Mouse (Mus musculus): ENCODE data around the gene Git2.

The Git2 gene

GRCm38 (mm10) chr5:114761980-114762379, 13.3 kb downstream of the Git2 start:
- no peak for DNase-seq (ENCODE audit: low spot score)

DNA sequence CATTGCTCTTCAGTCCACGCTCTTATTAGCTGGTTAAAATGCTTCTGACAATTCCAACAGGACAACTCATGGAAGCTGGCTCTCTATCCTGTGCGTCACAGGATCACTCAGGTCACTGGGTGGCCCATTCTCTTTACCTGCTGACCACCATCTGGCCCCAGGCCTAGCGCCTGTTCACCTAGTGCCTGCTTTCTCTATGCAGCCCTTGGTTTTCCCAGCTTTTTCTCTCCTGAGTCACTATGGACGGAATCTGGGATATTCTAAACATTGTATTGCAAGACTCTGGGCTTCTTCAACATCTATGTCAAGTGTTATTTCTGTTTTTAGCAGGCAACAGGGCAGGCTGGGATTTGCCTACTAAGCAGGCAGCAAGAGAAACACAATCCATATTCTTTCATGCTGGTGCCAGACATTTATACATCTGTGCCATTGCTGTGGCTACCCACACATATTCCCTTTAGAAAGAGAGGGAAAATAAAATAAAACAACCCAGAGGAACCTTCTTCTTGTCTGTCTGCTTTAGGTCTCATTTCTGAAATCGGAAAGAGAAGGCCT, 15.7 kb downstream of the Git2 start:
- no peak for DNase-seq (ENCODE audit: low spot score)

- DNase-seq (ENCODE audit: low spot score) = no peak
Observed at GRCm38 (mm10) chr5:114753384-114753783, 21.9 kb downstream of the Git2 start.

DNA sequence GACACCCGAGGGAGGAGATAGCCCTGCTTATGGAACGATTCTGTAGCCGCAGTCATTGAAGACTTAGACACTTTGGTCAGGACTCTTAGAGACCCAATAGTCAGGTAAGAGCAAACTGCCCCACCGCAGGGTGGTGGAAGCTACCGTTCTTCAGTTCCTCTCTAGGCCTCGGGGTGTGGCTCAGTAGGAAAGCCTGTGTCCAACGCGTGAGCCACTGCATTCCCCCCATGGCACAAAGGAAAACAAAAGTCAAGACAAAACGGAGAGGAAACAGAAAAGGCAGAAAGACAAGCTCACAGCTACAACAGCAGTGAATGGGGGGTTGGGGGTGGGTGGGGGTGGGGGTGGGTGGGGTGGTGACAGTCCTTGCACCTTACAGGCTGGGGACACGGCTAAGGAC, 22.9 kb downstream of the Git2 start:
- no peak for DNase-seq (ENCODE audit: low spot score)

DNA sequence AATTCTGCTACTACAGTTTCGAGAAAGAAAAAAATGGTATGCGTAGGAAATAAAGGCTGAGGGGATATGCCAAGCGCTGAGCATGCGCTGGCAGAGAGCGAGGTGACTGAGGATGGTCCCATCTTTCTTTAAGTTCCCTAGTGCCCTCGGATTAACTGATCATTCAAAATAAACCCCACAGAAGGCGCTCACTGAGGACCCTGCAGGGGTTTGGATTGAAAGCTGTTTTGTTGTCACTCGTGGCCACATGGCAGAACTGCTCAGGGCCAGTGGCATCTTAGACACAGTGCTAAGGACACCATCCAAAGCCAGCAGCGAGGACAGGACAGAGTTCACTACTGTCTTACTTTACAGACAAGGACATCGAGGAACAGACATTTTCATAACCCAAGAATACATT, 25.0 kb downstream of the Git2 start:
- no peak for DNase-seq (ENCODE audit: low spot score)

GRCm38 (mm10) chr5:114747521-114747920, 27.8 kb downstream of the Git2 start:
- no peak for DNase-seq (ENCODE audit: low spot score)

DNA sequence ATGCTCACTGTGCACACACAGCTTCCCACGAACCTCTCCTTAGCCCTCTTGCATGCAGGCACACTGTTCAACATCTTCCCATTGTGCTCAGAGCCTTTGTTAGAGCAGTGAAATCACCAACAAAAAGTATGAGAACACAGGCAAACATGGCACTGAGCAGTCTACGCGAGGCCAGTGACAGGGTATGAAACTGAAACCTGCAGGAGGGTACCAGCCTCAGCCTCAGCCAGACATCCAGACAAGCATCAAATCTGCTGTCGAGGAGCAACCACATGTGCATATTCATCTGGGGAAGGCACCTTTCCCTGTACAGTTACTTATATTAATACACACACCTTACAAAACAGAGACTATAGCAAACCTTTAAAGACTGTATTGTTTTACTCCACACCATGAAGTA, 28.4 kb downstream of the Git2 start:
- no peak for DNase-seq (ENCODE audit: low spot score)

GRCm38 (mm10) chr5:114745581-114745980, 29.7 kb downstream of the Git2 start:
- DNase-seq (ENCODE audit: low spot score) = no peak

DNA sequence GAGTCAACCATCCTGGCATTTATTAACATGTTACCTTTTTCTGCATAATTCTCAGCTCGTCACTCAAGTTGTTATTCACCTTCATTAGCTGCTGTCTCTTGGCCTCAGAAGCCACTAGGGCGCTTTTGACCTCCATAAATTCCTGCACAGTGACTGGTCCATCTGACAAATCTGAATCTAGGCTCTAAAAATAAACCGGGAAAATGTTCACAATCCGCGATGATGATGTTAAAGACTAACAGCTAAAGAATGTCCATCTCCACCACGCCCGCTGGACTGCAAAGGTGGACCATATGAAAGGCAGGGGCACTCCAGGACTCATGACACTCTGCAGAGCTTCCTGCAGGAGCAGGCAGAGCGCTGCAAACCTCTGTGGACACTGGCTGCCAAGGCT, 31.6 kb downstream of the Git2 start:
- DNase-seq (ENCODE audit: low spot score) = no peak

DNA sequence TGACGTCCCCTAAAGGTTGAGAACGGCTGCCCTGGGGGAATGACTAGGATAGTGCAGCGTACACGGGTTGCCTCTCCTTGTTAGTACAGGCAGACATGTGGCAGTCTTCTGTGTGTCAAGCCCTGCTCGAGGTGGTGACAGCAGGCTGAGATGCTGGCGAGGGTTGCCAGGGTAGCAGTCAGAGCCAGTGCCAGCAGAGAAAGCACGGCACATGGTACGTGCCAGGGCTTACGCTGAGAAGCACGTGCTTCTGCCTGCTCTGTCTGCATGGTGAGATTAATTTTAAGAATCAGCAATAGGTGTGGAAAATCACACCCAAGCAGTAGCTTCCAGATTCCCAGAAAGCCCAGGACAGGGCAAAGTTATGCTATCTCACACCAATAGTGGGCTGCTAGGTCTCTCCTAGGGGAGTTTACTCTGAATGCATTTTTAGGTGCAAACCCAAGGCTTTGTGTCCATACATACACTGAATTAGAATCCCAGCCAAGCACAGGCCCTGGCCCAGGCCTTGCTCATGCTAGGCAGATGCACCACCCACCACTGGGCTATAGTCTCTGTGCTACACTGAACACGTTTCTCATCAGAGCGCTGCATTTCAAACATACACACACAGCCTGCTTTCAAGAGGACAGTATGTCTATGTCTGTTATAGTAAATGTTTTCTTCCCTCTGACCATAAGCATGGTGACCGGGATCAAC, 32.2 kb downstream of the Git2 start:
- DNase-seq (ENCODE audit: low spot score) = no peak

DNA sequence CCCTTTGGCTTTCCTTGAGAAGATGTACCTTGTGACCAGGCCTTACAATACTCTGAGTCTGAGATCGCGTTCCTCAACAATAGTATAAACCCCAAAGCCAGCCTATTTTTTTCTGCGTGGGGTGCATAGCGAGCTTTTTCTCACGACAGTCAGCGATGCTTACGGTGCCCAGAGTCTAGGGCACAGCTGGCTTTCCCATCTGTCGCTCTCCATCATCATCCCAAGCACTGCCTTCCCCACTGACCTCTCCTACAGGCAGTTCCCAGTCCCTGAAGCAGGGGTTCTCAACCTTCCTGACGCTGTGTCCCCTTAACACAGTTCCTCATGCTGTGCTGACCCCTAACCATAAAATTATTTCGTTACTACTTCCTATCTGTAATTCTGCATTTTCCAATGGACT, 32.7 kb downstream of the Git2 start:
- DNase-seq (ENCODE audit: low spot score) = no peak

GRCm38 (mm10) chr5:114740595-114740994, 34.7 kb downstream of the Git2 start:
- no peak for DNase-seq (ENCODE audit: low spot score)

GRCm38 (mm10) chr5:114738707-114739241, 36.5 kb downstream of the Git2 start:
- DNase-seq (ENCODE audit: low spot score) = no peak

- DNase-seq (ENCODE audit: low spot score) = no peak
Observed at GRCm38 (mm10) chr5:114737090-114737887, 38.0 kb downstream of the Git2 start.

- DNase-seq (ENCODE audit: low spot score) = no peak
Observed at GRCm38 (mm10) chr5:114733606-114734005, 41.7 kb downstream of the Git2 start.

DNA sequence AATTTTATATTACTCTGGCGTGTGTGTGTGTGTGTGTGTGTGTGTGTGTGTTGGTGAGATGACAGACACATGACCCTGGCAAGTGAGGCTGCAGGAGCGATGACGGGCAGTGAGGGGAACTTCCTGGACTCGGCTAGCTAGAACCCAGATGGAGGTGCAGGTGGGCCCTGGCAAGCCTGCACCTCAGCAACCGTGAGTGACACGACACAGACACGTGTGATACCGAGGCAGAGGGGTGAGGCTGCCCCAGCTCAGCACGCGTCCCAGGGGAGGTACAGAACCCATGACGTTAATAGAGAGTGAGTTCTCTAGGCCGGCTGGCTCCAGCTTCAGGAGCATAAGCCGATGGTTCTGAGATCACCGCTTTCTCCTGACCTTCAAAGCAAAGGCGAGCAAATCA, 43.3 kb downstream of the Git2 start:
- DNase-seq (ENCODE audit: low spot score) = no peak

DNA sequence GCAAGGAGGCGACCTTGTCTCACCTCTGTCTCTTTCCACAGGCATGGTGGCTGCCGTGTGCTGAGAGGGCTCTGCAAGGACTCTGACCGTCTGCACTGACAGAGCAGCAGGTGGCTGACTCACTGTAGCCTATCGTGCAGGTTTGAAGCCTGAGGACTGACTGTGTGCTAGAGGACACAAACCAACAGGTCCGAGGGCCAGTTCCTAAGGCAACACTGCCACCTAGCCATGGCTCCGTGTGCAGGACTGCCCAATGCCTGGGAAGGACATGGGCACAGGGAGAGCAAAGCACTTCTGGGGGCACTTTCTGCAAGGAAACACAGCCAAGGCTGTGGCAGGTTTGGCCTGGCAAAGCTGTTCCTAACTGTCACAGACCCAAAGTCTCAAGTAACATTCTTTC, 43.8 kb downstream of the Git2 start:
- DNase-seq (ENCODE audit: low spot score) = no peak

GRCm38 (mm10) chr5:114730129-114730528, 45.2 kb downstream of the Git2 start:
- no peak for DNase-seq (ENCODE audit: low spot score)

DNA sequence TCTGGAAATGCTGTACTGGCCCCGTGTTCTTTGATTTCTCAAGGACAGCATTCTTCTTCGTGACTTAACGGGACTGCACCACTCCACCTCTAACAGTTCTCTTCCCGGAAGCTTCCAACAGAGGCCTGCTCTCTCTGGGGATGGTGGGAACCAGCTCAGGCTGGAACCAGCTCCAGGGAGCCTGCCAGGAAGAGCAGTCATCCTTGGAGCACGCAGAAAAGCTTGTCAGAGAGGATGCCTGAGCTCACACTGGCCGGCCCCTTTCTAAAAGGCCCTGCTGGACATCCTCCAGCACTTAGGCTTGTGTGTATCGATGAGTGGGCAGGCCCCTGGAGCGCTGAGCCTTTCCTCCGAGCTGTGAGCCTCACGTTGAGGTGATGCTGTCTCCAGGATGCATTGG, 47.2 kb downstream of the Git2 start:
- peak; percentile 68 for DNase-seq (ENCODE audit: low spot score)

DNA sequence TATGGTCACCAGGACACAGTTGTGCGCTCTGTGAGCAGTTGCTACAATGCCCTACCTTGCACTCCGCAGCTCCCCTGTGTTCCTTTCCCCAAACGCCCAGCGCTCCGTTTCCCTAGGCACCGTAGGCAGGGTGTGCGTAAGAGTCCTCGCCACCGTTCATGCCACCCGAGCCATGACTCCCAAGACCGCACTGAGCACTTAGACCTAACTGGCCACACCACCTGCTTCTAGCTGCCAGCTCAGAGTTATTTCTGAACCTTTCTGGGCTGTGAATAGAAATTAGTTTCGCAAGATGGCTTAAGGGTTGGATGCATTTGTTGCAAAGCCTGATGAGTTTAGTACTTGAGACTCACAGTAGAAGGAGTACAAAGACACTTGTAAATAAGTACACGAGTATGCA, 52.5 kb downstream of the Git2 start:
- no peak for DNase-seq (ENCODE audit: low spot score)

DNA sequence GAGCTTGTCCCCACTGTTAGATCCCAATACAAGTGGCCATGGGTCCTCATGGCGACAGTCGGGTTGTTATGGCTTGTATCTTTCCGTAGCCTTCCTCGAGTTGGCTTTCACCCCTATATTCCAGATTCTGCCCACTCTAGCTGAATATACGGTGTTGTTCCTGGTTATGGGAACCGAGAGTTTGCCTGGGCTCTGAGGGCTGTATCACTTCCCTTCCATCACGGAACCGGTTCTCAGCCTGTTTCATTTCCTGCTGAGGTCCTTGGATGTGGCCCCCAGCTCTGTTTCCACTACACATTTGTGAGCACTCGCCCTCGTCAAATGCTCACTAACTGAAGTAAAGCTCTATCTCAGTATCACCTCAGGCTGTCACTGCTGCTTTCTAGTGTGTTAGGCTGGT, 53.3 kb downstream of the Git2 start:
- DNase-seq (ENCODE audit: low spot score) = no peak

- no peak for DNase-seq (ENCODE audit: low spot score)
Observed at GRCm38 (mm10) chr5:114720784-114721183, 54.5 kb downstream of the Git2 start.

DNA sequence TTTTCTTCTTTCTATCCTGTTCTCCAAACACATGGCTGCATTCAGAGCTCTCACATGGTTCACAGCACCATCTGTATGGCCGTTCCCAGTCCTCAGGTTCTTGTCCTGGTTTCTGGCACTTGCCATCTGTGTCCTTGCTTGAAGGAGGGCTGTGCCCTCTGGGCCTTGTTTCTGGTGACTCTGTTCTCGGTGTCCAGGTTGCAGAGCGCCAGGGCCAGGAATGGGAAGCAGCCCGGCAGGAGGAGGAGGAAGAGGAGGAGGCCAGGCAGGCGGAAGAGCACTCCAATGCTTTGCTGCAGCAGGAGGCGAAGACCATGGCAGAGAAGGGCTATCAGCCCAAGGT, 55.4 kb downstream of the Git2 start:
- DNase-seq (ENCODE audit: low spot score) = no peak

Measured in testis, postnatal 14 days (tissue).